In the genomic region with DNA sequence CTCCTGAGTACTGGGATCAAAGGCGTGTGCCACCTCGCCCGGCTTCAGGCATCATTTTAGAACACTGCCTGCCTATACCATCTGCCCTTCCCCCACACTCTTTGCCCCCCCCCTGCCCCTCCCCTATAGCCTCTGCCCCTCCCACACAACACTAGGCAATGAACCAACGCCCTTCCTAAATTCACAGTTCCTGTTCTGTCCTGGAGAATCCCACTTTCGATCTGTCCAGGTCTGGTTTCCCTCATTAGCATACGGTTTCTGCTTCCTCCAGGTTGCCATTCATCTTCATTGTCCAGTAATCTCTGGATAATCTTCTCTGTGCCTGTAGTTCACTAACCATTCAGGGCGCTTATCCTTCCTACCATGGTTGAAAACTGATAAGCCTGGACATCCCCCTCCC, we compare ENCODE assay signal across 22 mouse cellular contexts. TPM values are rescaled to one million over a fixed set of nuclear protein-coding genes. Genes with fewer than 3 reads are reported as not detected.
DNase-seq lines count a peak whose midpoint lies in the region; ATAC-seq lines count a peak whose summit lies in the region.
"Had no signal": no experiment of that assay in that cellular context is flagged by ENCODE, and none has a peak within 500 bp of the region (broad histone marks: within the 10 kb centered on the region; RNA-seq: fewer than 3 reads in every experiment).

No protein-coding gene starts in this region.

- DNase-seq in retina, postnatal 7 days (ENCODE audit: low read depth, low spot score), result peak; percentile 27
- no peak for DNase-seq in retina, embryonic 14.5 days (ENCODE audit: low spot score)
- DNase-seq: adrenal gland, adult 8-10 months; adrenal gland, postnatal 14 days; adrenal gland, postnatal 36 days; B cell, adult 2 months; cerebellum, adult 11-12 months; cerebellum, adult 2 months; cerebellum, adult 9-10 months; cerebellum, postnatal 10 days; cerebellum, postnatal 25 days had no signal

- no peak overlapping the region for H3K4me2 ChIP-seq in hindbrain, embryonic 13.5 days
- no peak overlapping the region for H3K4me2 ChIP-seq in forebrain, embryonic 13.5 days
- H3K4me2 ChIP-seq: embryonic facial prominence, embryonic 12.5 days had no signal

- 90% methylated on average over 7 of the region's 7 CpGs for WGBS in hindbrain, embryonic 13.5 days
- WGBS in forebrain, embryonic 13.5 days, result 88% methylated on average over 7 of the region's 7 CpGs

- peak; percentile 62 for ATAC-seq in granulocyte monocyte progenitor cell, adult 5-6 weeks (replicated peaks; ENCODE audit: poor library complexity, severe bottlenecking)
- ATAC-seq in monocyte, adult 5-6 weeks (replicated peaks; ENCODE audit: insufficient number of reproducible peaks, low FRiP score, low TSS enrichment, poor library complexity, severe bottlenecking), result peak; percentile 81
- no peak for ATAC-seq in hindbrain, embryonic 13.5 days (ENCODE audit: low FRiP score)
- ATAC-seq in forebrain, embryonic 13.5 days, result no peak
- ATAC-seq: activated CD4-positive, CD25-positive, alpha-beta regulatory T cell, adult 4 months; CD4-positive, CD25-positive, alpha-beta regulatory T cell, adult 4 months; forebrain, embryonic 14.5 days; forebrain, embryonic 16.5 days had no signal

- H3K9me3 ChIP-seq in hindbrain, embryonic 13.5 days, result no peaks in the 10 kb centered on the region
- no peaks in the 10 kb centered on the region for H3K9me3 ChIP-seq in forebrain, embryonic 13.5 days (replicated peaks)
- H3K9me3 ChIP-seq: embryonic facial prominence, embryonic 10.5 days; embryonic facial prominence, embryonic 12.5 days had no signal

- H3K4me3 ChIP-seq in hindbrain, embryonic 13.5 days, result no peak overlapping the region
- no peak overlapping the region for H3K4me3 ChIP-seq in forebrain, embryonic 13.5 days
- H3K4me3 ChIP-seq: embryonic facial prominence, embryonic 10.5 days; embryonic facial prominence, embryonic 12.5 days had no signal

- H3K27ac ChIP-seq in hindbrain, embryonic 13.5 days, result no peak overlapping the region
- H3K27ac ChIP-seq in forebrain, embryonic 13.5 days, result no peak overlapping the region
- H3K27ac ChIP-seq: embryonic facial prominence, embryonic 10.5 days; embryonic facial prominence, embryonic 12.5 days had no signal

- no peak overlapping the region for H3K9ac ChIP-seq in hindbrain, embryonic 13.5 days
- no peak overlapping the region for H3K9ac ChIP-seq in forebrain, embryonic 13.5 days
- H3K9ac ChIP-seq: embryonic facial prominence, embryonic 12.5 days had no signal

- no peaks in the 10 kb centered on the region for H3K36me3 ChIP-seq in hindbrain, embryonic 13.5 days
- H3K36me3 ChIP-seq in forebrain, embryonic 13.5 days (ENCODE audit: poor library complexity, severe bottlenecking), result no peaks in the 10 kb centered on the region
- H3K36me3 ChIP-seq: embryonic facial prominence, embryonic 10.5 days; embryonic facial prominence, embryonic 12.5 days had no signal

- no peaks in the 10 kb centered on the region for H3K4me1 ChIP-seq in hindbrain, embryonic 13.5 days (replicated peaks)
- no peaks in the 10 kb centered on the region for H3K4me1 ChIP-seq in forebrain, embryonic 13.5 days
- H3K4me1 ChIP-seq: embryonic facial prominence, embryonic 12.5 days had no signal

- 0 out of 2 replicates have a peak, but pooled peaks cover 2% of the 10 kb centered on the region for H3K27me3 ChIP-seq in hindbrain, embryonic 13.5 days
- H3K27me3 ChIP-seq in forebrain, embryonic 13.5 days, result peaks cover 3% of the 10 kb centered on the region; the same call in 1 of the 2 replicates
- H3K27me3 ChIP-seq: CH12.LX; embryonic facial prominence, embryonic 12.5 days had no signal

RNA-seq across cellular contexts. Expression of a gene that starts 36.7 kb away (rescaled TPM):
- 18.5 and 29.5 TPM in 2 replicates for total RNA-seq in granulocyte monocyte progenitor cell, adult 5-6 weeks (2014; fragmentation: Nextera tagmentation)
- total RNA-seq in granulocyte monocyte progenitor cell, adult 5-6 weeks (2017), result 38.2 and 49.8 TPM in 2 replicates
- total RNA-seq in monocyte, adult 5-6 weeks (2017), result 86.5 to 90.0 TPM (median 87.5 TPM) in 3 replicates
- polyA plus RNA-seq in hindbrain, embryonic 13.5 days (2015; fragmentation: Nextera tagmentation; extraction: Ambion mirVana), result 77.7 and 86.5 TPM in 2 replicates
- 81.3 and 89.7 TPM in 2 replicates for polyA plus RNA-seq in forebrain, embryonic 13.5 days (2015; fragmentation: Nextera tagmentation; extraction: Ambion mirVana)

RNA-seq across cellular contexts. Expression of a gene that starts 36.8 kb away (rescaled TPM):
- 27.6 and 34.3 TPM in 2 replicates for total RNA-seq in granulocyte monocyte progenitor cell, adult 5-6 weeks (2014; fragmentation: Nextera tagmentation)
- total RNA-seq in granulocyte monocyte progenitor cell, adult 5-6 weeks (2017), result 13.3 and 16.9 TPM in 2 replicates
- total RNA-seq in monocyte, adult 5-6 weeks (2017), result 22.0 to 38.0 TPM (median 27.7 TPM) in 3 replicates
- 41.4 and 41.6 TPM in 2 replicates for polyA plus RNA-seq in hindbrain, embryonic 13.5 days (2015; fragmentation: Nextera tagmentation; extraction: Ambion mirVana)
- polyA plus RNA-seq in forebrain, embryonic 13.5 days (2015; fragmentation: Nextera tagmentation; extraction: Ambion mirVana), result 34.0 and 41.7 TPM in 2 replicates

RNA-seq across cellular contexts. Expression of a gene that starts 54.6 kb away (rescaled TPM):
- total RNA-seq in granulocyte monocyte progenitor cell, adult 5-6 weeks (2014; fragmentation: Nextera tagmentation), result 0.15 and 1.0 TPM in 2 replicates
- total RNA-seq in granulocyte monocyte progenitor cell, adult 5-6 weeks (2017), result 0.82 and 1.5 TPM in 2 replicates
- total RNA-seq in monocyte, adult 5-6 weeks (2017), result 2.3 to 8.7 TPM (median 4.6 TPM) in 3 replicates
- polyA plus RNA-seq in hindbrain, embryonic 13.5 days (2015; fragmentation: Nextera tagmentation; extraction: Ambion mirVana), result 0.93 and 1.3 TPM in 2 replicates
- polyA plus RNA-seq in forebrain, embryonic 13.5 days (2015; fragmentation: Nextera tagmentation; extraction: Ambion mirVana), result 0.56 and 0.62 TPM in 2 replicates

Comparison
In these comparisons a context has a peak if more than half of its experiments do, and no peak if none do; other contexts are left out.
1. ATAC-seq: peak in granulocyte monocyte progenitor cell, adult 5-6 weeks (single experiment) and monocyte, adult 5-6 weeks (single experiment); none in hindbrain, embryonic 13.5 days (single experiment) and forebrain, embryonic 13.5 days (single experiment).